ENCODE assay signal across 21 mouse cellular contexts in genomic region chr2:121943364-121943763, GRCm38 (mm10). TPM values are rescaled to one million over a fixed set of nuclear protein-coding genes. Genes with fewer than 3 reads are reported as not detected.
A peak's percentile ranks its signal among the peaks of the same experiment; 100 is the strongest.
DNase-seq lines count a peak whose midpoint lies in the region; TF ChIP-seq lines count a peak whose summit lies in the region.
"Had no signal": no experiment of that assay in that cellular context is flagged by ENCODE, and none has a peak within 500 bp of the region (broad histone marks: within the 10 kb centered on the region; RNA-seq: fewer than 3 reads in every experiment).

No protein-coding gene starts in this region.

- TF ChIP-seq CTCF in CH12.LX (conservative IDR thresholded peaks at IDR 0.05 in 1 of 2, IDR thresholded peaks at IDR 0.05 in 1 of 2; ENCODE audit: low read depth in 2 of 2, low read length in 2 of 2) = no peak

- no peaks in the 10 kb centered on the region for H3K36me3 ChIP-seq in CH12.LX (replicated peaks in 1 of 2; ENCODE audit: control insufficient read depth in 1 of 2, insufficient read depth in 1 of 2, low read length in 1 of 2)
- H3K36me3 ChIP-seq: G1E had no signal

- no peak for TF ChIP-seq EP300 in CH12.LX (IDR thresholded peaks at IDR 0.05; ENCODE audit: low read length)

- intact Hi-C loops in heart, postnatal 10 days (cut with DNase I) = no loop called here

- DNase-seq in heart, adult 11 months = peak; percentile 51
- DNase-seq in heart, postnatal 10 days = no peak
- no peak for DNase-seq in CH12.LX (ENCODE audit: extremely low read depth)
- no peak for DNase-seq in right cerebral cortex, adult 18-20 months
- DNase-seq: adrenal gland, adult 2 months; adrenal gland, adult 8-10 months; adrenal gland, postnatal 10 days; adrenal gland, postnatal 14 days; adrenal gland, postnatal 25 days; adrenal gland, postnatal 36 days; B cell, adult 2 months; cerebellum, adult 11 months; cerebellum, adult 11-12 months; cerebellum, adult 18-20 months; cerebellum, adult 2 months had no signal

- no peak for TF ChIP-seq RAD21 in CH12.LX (IDR thresholded peaks at IDR 0.05; ENCODE audit: low read depth, low read length)

- H3K27ac ChIP-seq in CH12.LX (ENCODE audit: insufficient read depth, low read depth) = no peak overlapping the region

- H3K4me3 ChIP-seq in CH12.LX (replicated peaks in 1 of 3; ENCODE audit: low read depth in 2 of 3, low read length in 2 of 3, poor library complexity in 1 of 3) = no peak overlapping the region

- TF ChIP-seq POLR2A in CH12.LX (IDR thresholded peaks at IDR 0.05; ENCODE audit: low read depth, low read length) = no peak

- H3K9me3 ChIP-seq in CH12.LX (replicated peaks; ENCODE audit: low read length) = no peaks in the 10 kb centered on the region
- H3K9me3 ChIP-seq: G1E had no signal

- H3K4me1 ChIP-seq in CH12.LX (ENCODE audit: control insufficient read depth in 1 of 2, insufficient read depth in 2 of 2) = no peaks in the 10 kb centered on the region

- H3K27me3 ChIP-seq in CH12.LX (replicated peaks) = no peaks in the 10 kb centered on the region
- H3K27me3 ChIP-seq: Patski had no signal

- dilution Hi-C loops in CH12.LX (cut with MboI; ENCODE audit: extremely low pct_ligation_motif_present, extremely low pct_unique_long_range_greater_than_20kb, low sequenced_read_pairs) = no loop called here

- in situ Hi-C loops in CH12.LX (cut with MboI; ENCODE audit: low pct_ligation_motif_present, low pct_unique_long_range_greater_than_20kb, low sequenced_read_pairs) = no loop called here

- H3K79me2 ChIP-seq in CH12.LX (replicated peaks; ENCODE audit: control insufficient read depth, extremely low read depth, insufficient read depth, poor library complexity, severe bottlenecking) = no peaks in the 10 kb centered on the region

- no peak overlapping the region for H3K4me2 ChIP-seq in CH12.LX (ENCODE audit: insufficient read depth, low read depth, poor library complexity, severe bottlenecking)

- H3K9ac ChIP-seq in CH12.LX (ENCODE audit: insufficient read depth, low read depth) = no peak overlapping the region

TF ChIP-seq in CH12.LX, 34 proteins besides CTCF, POLR2A, EP300 and RAD21:
- peak; percentile 58; the same call in 1 of the 2 replicates for TF ChIP-seq MAFK (IDR thresholded peaks at IDR 0.05; ENCODE audit: insufficient replicate concordance, low read length)
- no peak for TF ChIP-seq NELFE (IDR thresholded peaks at IDR 0.05; ENCODE audit: low read depth, low read length)

RNA-seq across cellular contexts. Expression of gene Ctdspl2, which starts 12.4 kb away (rescaled TPM):
- total RNA-seq in heart, postnatal 10 days (2021) = 10 to 100 TPM; 27.7 to 28.2 TPM
- total RNA-seq in CH12.LX (2012; rRNA removed) (28.5 and 30.8 TPM in 2 replicates), CH12.LX (2014; rRNA removed) (55.8 and 57.1 TPM in 2 replicates)
- polyA plus RNA-seq in CH12.LX (2012; ENCODE audit: insufficient read length, low read depth) = 23.2 and 24.0 TPM in 2 replicates

RNA-seq across cellular contexts. Expression of gene Mageb3, which starts 12.5 kb away (rescaled TPM):
- total RNA-seq in heart, postnatal 10 days (2021) = not detected
- total RNA-seq in CH12.LX (2012; rRNA removed) = 0.04 TPM in 1 of 2 replicates, not detected in the other
- not detected in 2 replicates for total RNA-seq in CH12.LX (2014; rRNA removed)
- not detected in 2 replicates for polyA plus RNA-seq in CH12.LX (2012; ENCODE audit: insufficient read length, low read depth)
- total RNA-seq: adrenal gland, adult 18-20 months; adrenal gland, adult 2 months; adrenal gland, adult 8-10 months; adrenal gland, postnatal 10 days; adrenal gland, postnatal 14 days; adrenal gland, postnatal 25 days; adrenal gland, postnatal 36 days; MEL had no signal
- polyA plus RNA-seq: activated CD4-positive, CD25-positive, alpha-beta regulatory T cell, adult 4 months; CD4-positive, CD25-positive, alpha-beta regulatory T cell, adult 4 months; G1E had no signal
